Mouse (Mus musculus) kidney, postnatal 36 days (tissue): ENCODE results near the gene Mthfd2l.

ENCODE experiments used
- DNase-seq, 2 experiments: peaks; one replicate each; pipeline ENCODE4 v3.0.0; 2021 to 2022; ENCODE audit warnings: mixed read lengths in 2 of 2

Mthfd2l gene

DNA sequence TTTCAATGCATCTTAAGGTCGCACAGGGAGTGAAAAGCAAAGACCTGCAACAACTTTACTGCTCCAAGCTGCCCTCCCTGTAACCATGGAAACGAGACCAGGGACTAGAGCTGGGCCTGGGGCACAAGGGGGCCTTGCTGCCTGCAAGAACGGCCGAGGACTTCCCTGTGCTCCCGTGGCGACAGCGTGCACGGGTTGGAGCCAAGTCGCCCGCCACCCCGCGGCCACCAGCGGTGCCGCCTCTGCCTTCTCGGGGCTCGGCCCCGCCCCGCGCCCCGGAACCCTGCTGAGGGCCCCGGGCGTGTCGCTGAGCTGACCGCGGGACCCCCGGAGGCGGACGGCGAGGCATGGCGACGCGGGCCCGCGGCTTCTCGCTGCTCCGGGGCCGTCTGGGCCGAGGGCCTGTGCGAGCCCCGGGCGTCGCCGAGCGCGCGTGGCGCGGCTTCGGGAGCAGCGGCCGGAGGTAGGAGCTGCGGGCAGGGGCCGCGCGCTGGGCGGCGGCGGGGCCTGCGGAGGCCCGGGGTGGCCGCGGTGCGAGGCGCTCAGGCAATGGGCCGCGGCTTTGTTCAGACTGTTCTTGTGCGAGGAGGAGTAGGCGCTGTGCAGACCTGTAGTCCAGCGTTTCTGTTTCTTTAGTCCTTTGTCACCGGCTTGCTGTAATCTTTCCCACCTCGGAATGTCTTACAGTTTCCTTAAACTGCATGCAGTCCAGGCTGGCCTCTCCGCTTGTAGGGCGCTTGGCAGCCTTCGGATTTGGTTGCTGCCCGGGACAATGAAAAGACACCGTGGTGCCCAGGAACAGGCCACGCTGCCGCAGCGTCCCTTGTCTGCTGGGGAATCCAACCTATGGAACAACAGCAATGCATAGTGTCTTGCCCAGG is at the start of gene Mthfd2l:
Mthfd2l (plus strand) TSS at position 147 of the 881 bp plus-strand sequence.
- DNase-seq, result peak; percentile 79 to 92

DNA sequence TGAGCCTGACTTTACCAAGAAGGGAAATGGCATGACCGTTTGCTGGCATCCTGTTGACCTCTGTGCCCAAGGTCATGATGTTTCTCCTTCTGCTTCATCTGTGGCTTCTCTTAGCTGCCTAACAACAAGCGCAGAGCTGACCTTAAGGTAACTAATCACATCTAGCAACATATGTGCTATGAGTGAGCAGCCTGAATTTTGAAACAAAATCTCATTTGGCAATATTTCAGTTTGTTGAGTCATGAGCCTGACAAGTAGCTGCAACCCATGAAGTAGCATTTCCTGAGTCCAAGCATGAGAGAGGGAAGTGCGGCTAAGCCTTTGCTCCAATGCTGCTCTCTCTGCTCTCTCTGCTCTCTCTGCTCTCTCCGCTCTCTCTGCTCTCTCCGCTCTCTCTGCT is 49.2 kb upstream of the Mthfd2l start:
- peak in 1 of 2 experiments; percentile 5 for DNase-seq

DNA sequence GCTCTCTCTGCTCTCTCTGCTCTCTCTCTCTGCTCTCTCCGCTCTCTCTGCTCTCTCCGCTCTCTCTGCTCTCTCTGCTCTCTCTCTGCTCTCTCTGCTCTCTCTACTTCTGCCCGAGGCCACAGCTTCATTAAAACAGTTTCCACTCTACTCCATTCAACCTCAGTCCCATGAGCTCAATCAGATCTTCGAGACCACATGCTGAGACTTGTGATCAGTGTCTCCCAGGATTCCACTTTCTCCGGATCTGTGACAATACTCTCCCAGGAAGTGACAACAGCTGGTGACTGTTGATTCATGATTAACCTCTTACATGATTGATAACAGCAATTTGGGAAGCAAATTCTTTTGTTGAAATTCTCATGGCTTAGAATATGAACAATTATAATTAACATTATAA is 48.8 kb upstream of the Mthfd2l start:
- no peak for DNase-seq

DNA sequence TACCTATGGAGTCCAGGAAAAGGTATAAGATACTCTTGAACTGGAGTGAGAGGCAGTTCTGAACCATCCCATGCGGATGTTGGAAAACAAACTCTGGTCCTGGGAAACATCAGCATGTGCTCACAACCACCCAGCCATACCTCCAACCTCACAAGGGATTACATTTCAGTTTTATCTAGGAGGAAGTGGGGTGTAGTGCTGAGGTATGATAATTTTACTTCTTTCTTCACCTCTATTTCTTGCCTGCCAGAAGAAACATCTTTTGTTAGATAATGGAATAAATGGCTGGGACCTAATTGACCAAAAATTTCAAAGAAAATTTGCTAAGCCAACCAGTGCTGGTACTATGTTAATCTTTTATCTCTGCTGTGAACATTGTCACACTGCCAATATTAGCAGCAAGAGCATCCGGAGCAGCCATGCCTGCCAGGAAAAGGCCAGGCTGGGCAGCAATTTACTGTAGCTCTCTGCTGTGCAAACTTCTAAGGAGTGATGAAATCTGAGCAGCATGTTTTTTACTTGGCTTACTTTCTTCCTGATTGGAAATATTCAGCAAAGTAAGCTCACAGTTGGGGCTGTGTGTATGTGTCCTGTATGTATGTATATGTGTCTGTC is 46.2 kb upstream of the Mthfd2l start:
- peak; percentile 50 to 73 for DNase-seq

DNA sequence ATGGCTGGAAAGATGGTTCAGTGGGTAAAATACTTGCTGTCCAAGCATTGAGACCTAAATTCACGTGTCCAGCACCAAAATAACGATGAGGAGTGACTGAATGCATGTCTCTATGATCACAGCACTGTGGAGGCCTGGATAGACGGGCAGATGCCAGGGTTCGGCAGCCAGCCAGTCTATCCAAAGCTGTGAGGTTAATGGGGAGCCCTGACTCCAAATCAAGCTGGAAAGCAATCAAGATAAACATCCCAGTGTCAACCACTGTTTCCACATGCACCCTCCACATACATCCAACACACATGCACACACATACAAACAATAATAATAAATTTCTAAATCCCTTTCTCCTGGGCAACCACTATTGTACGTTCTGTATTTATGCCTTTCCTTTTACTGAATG is 42.3 kb upstream of the Mthfd2l start:
- DNase-seq, result no peak

DNA sequence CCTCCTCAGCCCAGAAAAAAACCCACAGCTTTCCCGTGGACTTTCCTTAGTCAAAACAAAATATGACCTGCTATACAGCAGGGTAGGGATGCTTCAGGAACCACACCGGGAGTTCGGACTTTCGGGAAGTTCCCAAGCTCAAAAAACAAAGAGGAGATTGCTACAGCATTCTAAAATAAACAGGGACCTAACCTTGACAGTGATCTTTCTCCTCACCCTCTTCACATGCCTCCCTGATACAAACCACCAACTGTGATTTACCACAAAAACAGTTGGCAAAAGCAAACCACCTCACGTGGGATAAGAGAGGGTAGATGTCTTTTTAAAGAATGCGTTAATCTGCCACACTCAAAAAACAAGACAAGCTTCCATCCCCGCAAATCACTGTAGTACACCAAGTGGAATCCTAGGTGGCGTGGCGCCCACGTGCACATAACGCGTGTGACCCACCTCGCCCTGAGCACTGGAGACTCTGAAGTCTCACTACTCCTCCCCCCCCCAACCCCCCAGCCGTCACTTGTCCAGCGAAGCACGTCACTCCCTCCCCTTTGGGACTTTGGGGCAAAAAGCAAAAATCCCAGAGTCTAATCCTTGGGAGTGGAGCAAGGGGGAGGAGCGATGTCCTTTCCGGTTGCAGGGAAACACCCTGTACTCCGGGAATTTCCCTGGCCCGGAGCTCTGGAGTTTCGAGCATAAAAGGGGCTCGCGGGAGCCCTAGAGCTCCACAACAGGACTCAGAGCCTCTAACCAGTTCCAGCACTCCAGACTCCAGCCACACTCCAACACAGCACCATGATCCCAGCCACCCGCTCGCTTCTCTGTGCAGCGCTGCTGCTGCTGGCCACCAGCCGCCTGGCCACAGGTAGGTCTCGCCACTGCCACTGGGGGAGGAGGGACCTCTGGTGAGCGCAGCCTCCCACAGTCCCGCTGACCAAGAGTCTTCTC is 40.1 kb upstream of the Mthfd2l start, which contains the start of gene Cxcl1:
Cxcl1 (plus strand) TSS at position 723 of the 945 bp plus-strand sequence.
- DNase-seq, result peak; percentile 61 to 76

DNA sequence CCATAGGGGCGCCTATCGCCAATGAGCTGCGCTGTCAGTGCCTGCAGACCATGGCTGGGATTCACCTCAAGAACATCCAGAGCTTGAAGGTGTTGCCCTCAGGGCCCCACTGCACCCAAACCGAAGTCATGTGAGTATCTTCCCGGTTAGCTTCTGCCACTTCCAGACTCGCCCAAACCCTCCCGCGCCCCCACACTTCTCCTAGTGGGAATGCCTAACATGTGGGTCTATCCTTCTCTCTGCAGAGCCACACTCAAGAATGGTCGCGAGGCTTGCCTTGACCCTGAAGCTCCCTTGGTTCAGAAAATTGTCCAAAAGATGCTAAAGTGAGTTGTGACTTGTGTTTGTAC is 39.5 kb upstream of the Mthfd2l start:
- no peak for DNase-seq

DNA sequence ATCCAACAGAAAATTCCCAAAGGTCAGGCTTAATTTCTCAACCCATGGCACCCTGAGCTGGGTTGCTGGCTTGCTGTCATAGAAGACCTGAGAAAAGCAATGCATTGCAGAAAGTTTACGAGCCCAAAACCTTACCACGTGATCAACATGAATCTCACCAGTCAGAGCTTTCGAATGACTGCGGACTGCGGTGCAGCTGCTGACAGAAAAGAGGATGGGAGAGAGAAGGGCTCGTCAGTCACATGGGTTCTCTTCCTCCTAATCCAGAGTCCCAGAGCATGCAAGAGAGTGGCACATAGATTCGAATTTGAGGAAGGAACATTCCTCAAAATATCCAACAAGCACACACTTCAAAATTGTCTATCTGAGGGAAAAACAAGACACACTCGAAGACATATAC is 36.7 kb upstream of the Mthfd2l start:
- DNase-seq, result no peak

DNA sequence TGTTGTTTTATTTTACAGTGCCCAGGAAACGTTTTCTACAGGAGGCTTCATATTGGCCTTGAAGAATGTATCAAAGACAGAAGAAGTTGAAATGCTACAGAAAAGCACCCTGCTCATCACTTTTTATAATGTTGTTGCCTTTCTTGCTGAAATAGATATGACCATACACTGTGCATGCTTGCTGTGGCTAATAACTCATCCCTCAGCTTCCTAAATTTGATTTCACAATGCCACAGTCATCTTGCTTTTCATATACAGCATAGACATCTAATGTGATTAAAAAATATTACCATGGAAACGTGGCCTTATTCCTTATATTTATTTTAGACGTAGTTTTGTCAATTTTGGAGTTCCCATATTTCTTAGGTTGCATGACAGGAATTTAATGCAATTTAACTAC is 33.5 kb upstream of the Mthfd2l start:
- no peak for DNase-seq

DNA sequence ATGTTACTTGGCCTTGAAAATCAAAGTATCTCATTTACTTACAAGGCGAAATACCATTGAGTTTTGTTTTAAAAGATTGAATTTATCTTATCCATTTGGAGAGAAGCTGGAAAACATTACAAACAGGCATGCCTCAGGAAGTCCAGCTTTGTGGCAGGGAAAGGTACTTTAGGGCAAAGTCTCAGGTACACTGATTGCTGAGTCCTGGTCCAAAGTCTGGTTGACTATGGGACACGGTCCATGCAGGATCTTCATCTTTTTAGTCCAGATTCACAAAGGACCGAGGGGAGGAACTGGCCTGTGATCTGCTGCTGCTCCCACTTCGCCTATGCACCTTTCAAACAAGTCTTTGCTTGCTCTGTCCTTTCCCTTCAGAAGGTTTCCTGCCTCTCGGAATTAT is 31.6 kb upstream of the Mthfd2l start:
- no peak for DNase-seq

DNA sequence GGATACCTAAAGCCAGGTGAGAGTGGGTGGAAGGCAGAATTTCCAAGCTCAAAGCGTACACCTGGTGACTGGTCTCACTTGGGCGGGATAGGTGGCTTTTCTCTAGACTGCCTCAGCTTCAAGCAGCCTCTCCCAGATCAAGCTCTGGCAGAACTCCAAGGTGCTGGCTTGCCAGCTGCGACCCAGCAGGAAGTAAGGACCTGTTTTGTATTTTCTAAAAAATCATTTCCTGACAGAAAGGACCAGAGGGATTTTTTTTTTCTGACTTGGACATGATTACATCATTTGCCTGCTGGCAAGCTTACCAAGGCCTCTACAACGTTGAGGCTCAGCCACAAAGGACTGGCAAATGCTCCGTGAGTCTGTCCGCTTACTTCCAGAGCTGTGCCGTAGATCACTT is 30.8 kb upstream of the Mthfd2l start:
- DNase-seq, result peak; percentile 67 to 74

DNA sequence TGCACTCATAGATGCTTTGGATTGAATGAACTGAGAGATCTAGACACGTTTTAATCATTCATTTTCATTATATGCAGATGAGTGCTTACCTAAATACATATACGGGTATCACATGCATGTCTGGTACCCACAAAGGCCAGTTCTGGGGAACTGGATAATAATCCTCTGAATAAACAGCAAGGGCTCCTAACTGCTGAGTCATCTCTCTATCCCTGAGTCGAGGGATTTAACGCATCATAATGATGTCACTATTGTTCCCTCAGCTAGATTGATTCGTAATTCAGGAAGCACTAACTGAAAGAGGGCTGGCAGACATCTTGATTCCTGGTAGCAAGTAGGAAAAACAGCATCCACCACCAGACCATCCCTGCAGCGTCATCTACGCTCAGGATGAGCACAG is 30.2 kb upstream of the Mthfd2l start:
- no peak for DNase-seq

DNA sequence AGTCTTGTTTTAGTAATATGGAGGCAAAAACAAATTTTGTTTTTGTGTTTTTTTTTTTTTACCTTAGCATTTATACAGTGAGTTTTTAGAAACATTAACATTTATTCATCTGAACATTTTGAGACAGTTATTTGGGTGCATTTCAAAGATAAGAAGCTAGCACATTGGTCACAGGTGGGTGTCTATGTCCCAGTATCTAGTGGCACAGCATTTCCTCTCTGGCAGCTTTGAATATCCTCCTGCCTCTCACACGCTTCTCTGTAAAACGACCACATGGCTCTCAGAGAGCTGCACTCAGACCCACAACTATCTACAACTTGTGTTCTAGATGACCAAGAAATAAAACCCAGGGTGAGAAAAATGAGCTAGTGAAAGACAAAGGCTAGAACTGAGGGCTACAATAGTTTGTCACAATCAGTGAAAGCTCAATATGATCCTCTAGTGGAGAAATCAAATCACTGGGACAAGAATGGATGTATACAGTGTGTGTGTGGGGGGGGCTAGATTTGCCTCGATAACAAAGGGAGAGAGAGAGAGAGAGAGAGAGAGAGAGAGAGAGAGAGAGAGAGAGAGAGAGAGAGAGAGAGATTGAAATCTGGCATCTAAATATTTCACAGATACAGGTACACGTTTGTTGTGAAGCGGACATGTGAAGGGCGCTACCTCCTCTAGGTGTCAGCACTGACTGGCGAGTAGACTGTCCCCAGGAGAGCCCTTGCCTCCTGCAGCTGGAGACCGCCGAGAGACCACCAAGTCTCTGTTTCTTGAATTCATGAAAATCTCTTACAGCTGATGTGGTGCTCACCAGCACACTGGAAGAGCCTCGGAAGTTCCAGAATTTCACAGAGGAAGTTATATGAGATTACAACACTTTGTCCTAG is 28.3 kb upstream of the Mthfd2l start:
- DNase-seq, result peak in 1 of 2 experiments; percentile 54

DNA sequence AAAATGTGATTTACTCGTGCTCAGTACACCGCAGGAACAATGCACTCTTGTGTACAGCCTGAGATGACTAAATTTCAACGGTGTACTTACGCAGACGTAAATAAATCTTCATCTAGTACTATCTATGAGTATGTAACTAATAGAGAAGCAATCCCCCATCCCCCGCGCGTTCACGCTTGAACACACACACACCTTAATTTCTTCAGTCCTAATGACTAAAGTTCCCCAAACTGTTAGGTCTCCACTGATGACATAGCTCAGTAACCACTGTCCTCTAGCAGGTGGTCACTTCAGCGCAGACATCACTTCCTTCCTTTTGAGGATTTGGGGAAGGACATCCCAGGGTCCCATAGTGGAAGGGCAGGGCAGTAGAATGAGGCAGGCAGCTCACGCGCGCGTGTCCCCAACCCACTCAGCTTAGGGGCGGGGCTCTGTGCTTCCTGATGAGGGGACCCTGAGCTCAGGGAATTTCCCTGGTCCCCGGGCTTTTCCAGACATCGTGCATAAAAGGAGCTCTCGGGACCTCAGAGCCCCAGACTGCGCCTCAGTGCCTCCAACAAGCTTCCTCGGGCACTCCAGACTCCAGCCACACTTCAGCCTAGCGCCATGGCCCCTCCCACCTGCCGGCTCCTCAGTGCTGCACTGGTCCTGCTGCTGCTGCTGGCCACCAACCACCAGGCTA is 27.4 kb upstream of the Mthfd2l start, which contains the start of gene Cxcl2:
Cxcl2 (plus strand) TSS at position 533 of the 682 bp plus-strand sequence.
- DNase-seq, result peak in 1 of 2 experiments; percentile 23

DNA sequence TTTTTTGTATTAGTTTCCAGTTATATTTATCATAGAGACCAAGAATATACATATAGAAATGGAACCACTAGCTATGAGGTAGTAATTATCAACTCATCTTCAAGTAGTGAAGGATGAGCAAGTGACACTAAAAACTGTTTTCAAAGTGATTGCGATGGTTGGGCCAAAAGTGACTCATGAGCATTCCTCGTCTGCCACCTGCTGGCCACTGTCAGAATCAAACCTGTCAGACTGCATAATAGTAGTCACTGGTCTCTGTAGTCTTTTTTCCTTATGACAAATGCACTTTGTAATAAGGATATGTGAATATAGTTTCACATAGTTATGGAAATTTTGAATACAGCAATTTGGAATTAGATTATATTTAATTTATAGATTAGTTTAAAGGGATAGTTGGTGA is 21.9 kb upstream of the Mthfd2l start:
- DNase-seq, result peak; percentile 65 to 88

DNA sequence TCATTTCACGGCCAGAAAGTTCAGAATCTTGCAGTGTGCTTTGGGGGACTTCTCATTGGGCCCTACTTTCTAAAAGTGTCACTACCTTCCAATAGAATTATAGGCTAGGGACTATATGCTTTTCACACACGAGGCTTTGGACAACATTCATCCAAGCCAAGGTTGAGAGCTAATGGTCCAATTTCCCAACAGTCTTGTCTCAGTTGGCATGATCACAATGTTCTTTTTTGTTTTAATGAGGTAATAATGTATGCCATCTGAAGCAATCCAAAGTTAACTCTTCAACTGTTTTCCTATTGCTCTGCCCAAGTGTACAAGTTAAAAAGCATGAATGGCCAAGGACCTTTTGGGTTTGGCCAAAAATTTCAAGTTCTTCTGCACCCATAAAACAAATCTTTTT is 11.4 kb upstream of the Mthfd2l start:
- no peak for DNase-seq

DNA sequence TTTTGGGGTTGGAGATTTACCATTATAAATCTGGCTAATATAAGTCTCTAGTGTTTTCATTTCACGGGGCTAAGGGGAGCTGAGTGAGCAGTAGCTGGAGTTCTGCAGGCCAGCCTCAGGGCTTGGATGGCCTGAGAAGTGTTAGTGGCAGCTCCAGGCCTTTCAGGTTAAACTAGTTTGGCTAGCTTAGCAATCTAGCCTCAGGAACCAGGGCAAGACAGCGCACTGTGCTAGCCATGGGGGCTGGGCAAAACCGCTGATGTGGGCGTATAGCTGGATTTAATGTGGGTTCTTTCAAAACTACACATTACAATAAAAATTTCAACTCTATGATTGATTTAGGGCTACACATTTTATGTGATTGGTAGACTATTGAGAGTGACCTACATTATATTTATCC is 8.0 kb upstream of the Mthfd2l start:
- DNase-seq, result peak in 1 of 2 experiments; percentile 5

DNA sequence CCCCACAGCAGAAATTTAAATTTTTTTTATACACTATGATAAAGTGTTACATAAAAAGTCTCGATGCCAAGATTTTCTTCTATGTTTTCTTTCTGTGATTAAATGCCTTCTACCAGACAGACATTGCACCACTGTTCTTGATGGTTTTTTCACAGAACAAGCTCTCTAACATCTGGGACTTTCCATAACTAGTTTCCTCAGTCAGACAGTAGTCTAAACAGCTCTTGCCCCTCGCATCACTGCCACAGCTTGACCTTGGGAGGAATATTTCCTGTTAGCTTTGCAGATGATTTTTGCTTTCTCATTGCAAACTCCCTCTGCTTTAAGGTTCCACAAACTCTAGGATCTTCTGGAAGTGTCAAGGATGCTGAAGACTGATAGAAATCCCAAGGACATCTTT is 371 bp upstream of the Mthfd2l start:
- DNase-seq, result no peak

DNA sequence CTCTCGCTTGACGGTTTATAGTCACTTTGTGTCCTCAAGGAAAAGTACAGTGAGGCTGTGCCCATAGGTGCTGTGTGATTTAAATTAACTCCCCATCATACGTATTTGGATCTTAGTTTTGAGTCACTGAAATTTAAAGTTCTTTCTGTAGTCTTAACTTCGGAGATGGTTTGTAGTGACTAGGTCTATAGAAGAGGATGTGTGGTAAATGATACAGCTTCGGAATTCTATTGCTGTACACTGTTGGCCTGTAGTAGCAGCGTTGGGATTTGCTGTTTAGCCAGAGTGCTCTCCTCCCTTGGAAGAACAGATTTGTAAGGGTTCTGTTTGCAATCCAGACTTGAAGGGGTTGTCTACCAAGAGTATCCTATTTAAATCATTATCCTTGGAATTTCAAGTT is 994 bp downstream of the Mthfd2l start:
- no peak for DNase-seq

DNA sequence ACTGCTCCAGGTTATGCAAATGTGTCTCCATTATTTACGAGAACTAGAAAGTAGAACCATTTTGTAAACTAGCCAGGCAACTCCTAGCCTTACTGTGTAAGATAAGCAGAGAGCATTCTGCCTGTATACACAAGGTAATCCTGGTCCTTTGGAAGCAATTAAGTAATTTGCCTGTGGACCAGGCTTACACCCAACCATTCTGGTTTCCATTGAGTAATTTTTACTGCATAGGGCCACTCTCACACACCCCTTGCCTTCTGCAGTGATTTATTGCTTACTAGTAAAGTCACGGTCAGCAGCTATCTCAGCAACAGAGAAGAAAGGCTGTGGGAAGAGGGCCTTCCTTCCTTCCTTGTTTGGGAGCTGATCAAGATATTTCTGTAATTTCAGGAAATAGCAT is 5.8 kb downstream of the Mthfd2l start:
- no peak for DNase-seq

DNA sequence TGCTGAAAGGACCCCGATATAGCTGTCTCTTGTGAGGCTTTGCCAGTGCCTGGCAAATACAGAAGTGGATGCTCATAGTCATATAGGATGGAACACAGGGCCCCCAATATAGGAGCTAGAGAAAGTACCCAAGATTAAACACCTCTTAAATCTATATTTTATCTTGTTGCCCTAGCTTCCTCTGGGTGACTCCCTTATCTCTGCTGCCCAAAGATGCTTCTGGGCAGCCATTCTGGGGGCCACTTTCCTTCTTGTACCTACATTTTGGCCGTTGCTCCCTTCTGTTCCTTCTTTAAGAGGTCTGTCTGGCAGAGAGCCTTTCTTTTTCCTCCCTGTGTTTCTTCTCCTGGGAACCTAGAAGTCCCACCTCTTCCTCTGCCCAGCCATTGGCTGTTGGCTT is 14.5 kb downstream of the Mthfd2l start:
- DNase-seq, result no peak
